Mouse (Mus musculus) lung, postnatal 10 days (tissue): ENCODE data around the gene Gpr146.
A peak's percentile ranks its signal among the peaks of the same experiment; 100 is the strongest.

Experiments
- DNase-seq: peaks from one replicate; pipeline ENCODE4 v3.0.0; 2021

Gene Gpr146

DNA sequence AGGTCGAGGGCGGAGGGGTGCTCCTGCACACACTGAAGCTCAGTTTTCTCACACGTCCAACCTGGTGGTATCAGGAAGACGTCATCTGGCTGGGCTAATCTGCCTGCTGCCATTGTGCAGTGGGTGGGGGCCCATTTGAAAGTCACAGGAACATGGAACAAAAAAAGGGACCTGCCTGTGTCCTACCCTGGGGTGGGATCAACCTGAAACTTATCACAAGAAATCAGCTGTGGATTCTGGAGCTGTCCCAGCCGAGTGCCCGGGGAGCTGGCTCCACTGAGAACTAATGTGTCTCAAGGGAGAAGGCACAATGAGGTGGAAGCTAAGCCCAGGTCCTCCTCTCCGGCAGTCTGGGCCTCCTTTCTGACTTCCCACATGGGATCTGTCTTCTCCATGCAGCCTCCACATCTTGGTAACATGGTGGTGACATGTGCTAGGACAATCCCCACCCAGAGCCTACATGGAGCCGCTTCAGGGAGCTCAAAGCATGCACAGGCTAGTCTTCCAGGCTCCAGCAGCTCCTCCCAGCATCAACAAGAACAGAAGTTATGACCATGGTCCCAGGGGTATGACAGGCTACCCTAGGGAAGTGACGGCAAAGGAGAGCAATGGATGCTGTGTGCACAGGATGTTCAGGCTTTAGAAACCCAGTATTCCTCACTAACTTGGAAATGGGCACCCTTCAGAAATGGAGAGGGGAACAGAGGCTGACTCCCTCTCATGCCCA is 56.5 kb downstream of the Gpr146 start:
- DNase-seq, result no peak

DNA sequence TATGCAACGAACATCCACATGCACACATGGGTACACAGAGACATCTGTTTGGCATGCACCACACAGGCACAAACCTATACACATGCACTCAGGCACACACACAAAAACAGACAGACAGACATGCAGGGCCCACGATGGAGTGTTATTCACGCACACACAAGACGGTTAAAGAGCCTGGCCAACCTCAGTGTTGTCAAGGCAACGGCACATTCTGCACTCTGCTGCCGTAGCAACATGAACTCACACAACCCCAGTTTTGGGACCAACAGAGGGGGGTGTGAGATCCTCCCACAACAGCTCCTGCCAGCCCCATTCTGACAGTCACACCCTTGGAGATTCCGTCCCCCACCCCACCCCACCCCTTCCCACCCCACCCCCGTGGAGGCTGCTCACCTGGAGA is 57.4 kb downstream of the Gpr146 start:
- DNase-seq, result peak; percentile 71

GRCm38 (mm10) chr5:139437769-139438168 is 60.3 kb downstream of the Gpr146 start:
- DNase-seq, result no peak

GRCm38 (mm10) chr5:139438440-139438839 is 60.9 kb downstream of the Gpr146 start:
- no peak for DNase-seq

DNA sequence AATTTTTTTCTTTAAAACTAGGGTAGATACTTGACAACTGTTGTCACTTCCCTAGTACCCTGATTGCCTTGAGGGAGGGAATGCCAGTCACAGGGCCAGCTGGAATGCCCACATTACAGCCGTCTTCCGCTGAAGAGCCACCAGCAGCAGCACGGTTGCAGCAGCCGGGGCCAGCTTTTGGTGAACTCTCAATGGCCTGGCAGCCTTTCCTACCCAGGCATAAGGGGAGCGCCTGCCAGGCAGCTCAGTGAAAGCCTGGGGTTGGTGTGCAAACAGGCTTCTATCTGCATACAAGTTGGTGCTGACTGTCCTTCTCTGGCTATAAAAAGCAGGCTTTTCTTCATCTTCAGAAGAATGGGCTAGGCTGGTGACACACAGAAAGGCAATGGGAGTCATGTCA is 63.0 kb downstream of the Gpr146 start:
- no peak for DNase-seq

- DNase-seq, result no peak
Observed at GRCm38 (mm10) chr5:139440926-139441725, 63.6 kb downstream of the Gpr146 start.

- no peak for DNase-seq
Observed at GRCm38 (mm10) chr5:139441726-139442018, 64.2 kb downstream of the Gpr146 start.

DNA sequence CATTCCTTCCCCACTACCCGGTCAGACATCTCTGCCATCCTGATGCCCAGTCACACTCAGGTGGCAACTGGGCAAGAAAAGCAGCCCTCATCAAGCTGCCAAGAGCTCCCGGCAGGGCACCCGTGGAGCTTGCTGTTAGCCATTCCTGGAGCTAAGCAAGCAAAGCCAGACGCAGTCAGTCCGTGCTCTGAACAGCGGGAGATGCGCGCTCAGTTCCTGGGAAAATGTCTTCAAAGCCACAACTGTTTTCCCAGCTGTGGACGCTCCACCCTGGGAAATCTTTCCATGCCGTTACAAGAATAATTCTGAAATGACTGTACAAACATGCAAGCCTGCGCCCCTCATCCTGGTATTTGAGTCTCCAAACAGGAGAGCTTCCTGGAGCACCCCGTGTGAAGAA is 64.9 kb downstream of the Gpr146 start:
- no peak for DNase-seq

DNA sequence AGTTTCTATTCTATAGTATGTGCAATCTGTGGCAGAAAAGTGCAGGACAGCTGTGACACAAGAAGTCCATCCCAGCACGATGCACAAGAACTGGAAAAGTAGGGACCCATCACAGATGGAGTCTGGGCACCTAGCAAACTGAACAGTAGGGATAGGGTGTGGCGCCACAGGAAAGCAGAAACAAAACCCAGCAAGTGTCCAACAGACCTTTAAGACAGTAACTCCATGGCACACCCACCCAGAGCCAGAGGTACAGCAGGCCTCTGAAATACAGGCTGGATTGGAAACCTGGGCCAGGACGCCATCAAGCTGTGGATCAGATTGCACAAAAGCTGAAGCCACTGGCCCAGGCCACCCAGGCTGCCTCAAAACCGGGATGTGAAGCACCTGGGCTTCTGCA is 65.5 kb downstream of the Gpr146 start:
- DNase-seq, result no peak

DNA sequence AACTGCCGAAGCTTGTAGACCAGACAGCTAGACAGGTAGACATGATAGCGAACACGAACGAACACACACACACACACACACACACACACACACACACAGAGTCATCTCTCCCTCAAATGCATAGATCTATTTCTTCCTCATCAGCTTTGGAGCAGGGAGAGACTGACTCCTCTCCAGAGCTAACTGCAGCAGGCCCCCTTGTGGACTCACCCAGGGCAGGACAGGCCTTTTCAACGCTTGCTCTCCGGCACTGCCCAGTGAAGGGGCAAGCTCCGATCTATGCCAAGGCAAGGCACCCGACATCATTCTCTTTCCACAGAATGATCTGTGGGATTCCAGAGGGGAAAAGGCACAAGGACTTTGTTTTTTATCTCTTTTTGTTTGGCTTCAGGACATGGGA is 67.8 kb downstream of the Gpr146 start:
- DNase-seq, result peak; percentile 61
